Mouse (Mus musculus) layer of hippocampus, adult 9-11 months (tissue): ENCODE measurements at regions not wholly inside any gene's neighbourhood (a gene's known extent, or its start where the extent isn't known, plus 50 kb on each side); places are given as distances from the start of the nearest gene placed in this dataset.

Source experiments
- DNase-seq: peaks from one replicate; pipeline ENCODE4 v3.0.0; 2022

- DNase-seq: peak; percentile 67
Observed at GRCm38 (mm10) chr14:102392351-102392750, 590.1 kb downstream of the Kctd12 start.

- DNase-seq: peak; percentile 6
Observed at GRCm38 (mm10) chr14:102372994-102373567, 609.4 kb downstream of the Kctd12 start.

GRCm38 (mm10) chr14:102361589-102361988 lies 620.8 kb downstream of the Kctd12 start:
- no peak for DNase-seq

- DNase-seq: no peak
Observed at GRCm38 (mm10) chr14:102329409-102329808, 599.7 kb downstream of the Lmo7 start.

- no peak for DNase-seq
Observed at GRCm38 (mm10) chr14:102306332-102306731, 576.6 kb downstream of the Lmo7 start.

GRCm38 (mm10) chr14:102302826-102303225 lies 573.1 kb downstream of the Lmo7 start:
- DNase-seq: no peak

GRCm38 (mm10) chr14:102300251-102300650 lies 570.5 kb downstream of the Lmo7 start:
- no peak for DNase-seq

GRCm38 (mm10) chr14:102291361-102291760 lies 561.6 kb downstream of the Lmo7 start:
- no peak for DNase-seq

- no peak for DNase-seq
Observed at GRCm38 (mm10) chr14:102250076-102250475, 520.3 kb downstream of the Lmo7 start.

GRCm38 (mm10) chr14:102248581-102248980 lies 518.8 kb downstream of the Lmo7 start:
- DNase-seq: no peak

- DNase-seq: no peak
Observed at GRCm38 (mm10) chr14:102248023-102248422, 518.3 kb downstream of the Lmo7 start.

- DNase-seq: peak; percentile 10
Observed at GRCm38 (mm10) chr14:102243806-102244536, 514.2 kb downstream of the Lmo7 start.

GRCm38 (mm10) chr14:102216581-102217368 lies 487.0 kb downstream of the Lmo7 start:
- DNase-seq: peak; percentile 72

- DNase-seq: no peak
Observed at GRCm38 (mm10) chr14:102215267-102215964, 485.7 kb downstream of the Lmo7 start.

GRCm38 (mm10) chr14:102212079-102212478 lies 482.3 kb downstream of the Lmo7 start:
- DNase-seq: no peak

- peak; percentile 38 for DNase-seq
Observed at GRCm38 (mm10) chr14:102204881-102205671, 475.3 kb downstream of the Lmo7 start.

- peak; percentile 89 for DNase-seq
Observed at GRCm38 (mm10) chr14:102199430-102199829, 469.7 kb downstream of the Lmo7 start.

GRCm38 (mm10) chr14:102190786-102191185 lies 461.0 kb downstream of the Lmo7 start:
- no peak for DNase-seq

GRCm38 (mm10) chr14:102181269-102181668 lies 451.5 kb downstream of the Lmo7 start:
- DNase-seq: no peak

GRCm38 (mm10) chr14:102171775-102172174 lies 442.0 kb downstream of the Lmo7 start:
- no peak for DNase-seq

- no peak for DNase-seq
Observed at GRCm38 (mm10) chr14:102161291-102162284, 431.8 kb downstream of the Lmo7 start.
